Mouse (Mus musculus) bone marrow macrophage, adult 2 months (primary cell): ENCODE data around the gene Fam172a.

Source experiments
- CTCF ChIP-seq: IDR thresholded peaks from 2 replicates; pipeline ENCODE4 v1.5.1; 2012; ENCODE audit warnings: low read depth, mild to moderate bottlenecking, low read length, moderate library complexity
- POLR2A ChIP-seq: IDR thresholded peaks from 2 replicates; pipeline ENCODE4 v1.6.1; 2012; ENCODE audit warnings: mild to moderate bottlenecking, low read depth, low read length, borderline replicate concordance

GRCm38 (mm10) chr13:78210029-78210747, 508.4 kb downstream of the Fam172a start:
- TF ChIP-seq POLR2A (no peak), CTCF (no peak)
